Mouse (Mus musculus): Measurements from ENCODE around the gene Taf8. TPM values are rescaled to one million over a fixed set of nuclear protein-coding genes. Genes with fewer than 3 reads are reported as not detected.

Taf8 gene
- polyA plus RNA-seq, 1 experiment from 2014 or later: 34.9 TPM

- Histone ChIP-seq H3K9me3 (no peaks in the 10 kb centered on the region), H3K36me3 (no peaks in the 10 kb centered on the region), H3K27me3 (peaks cover 59% of the 10 kb centered on the region), H3K4me1 (peaks cover 16% of the 10 kb centered on the region; the same call in 1 of the 2 replicates), H3K9ac (no peak overlapping the region), H3K4me3 (no peak overlapping the region), H3K4me2 (replicated peaks) (no peak overlapping the region), H3K27ac (no peak overlapping the region)
- whole genome bisulfite sequencing: 50% methylated on average over 12 of the region's 12 CpGs
- no peak for ATAC-seq (ENCODE audit: low FRiP score, low read depth)
Observed at GRCm38 (mm10) chr17:47464248-47464965, 37.7 kb downstream of the Taf8 start.

GRCm38 (mm10) chr17:47462728-47463388 is 39.2 kb downstream of the Taf8 start:
- Histone ChIP-seq H3K36me3 (no peaks in the 10 kb centered on the region), H3K27ac (no peak overlapping the region), H3K9me3 (no peaks in the 10 kb centered on the region), H3K27me3 (peaks cover 44% of the 10 kb centered on the region), H3K4me2 (replicated peaks) (no peak overlapping the region), H3K4me3 (no peak overlapping the region), H3K9ac (no peak overlapping the region), H3K4me1 (peaks cover 12% of the 10 kb centered on the region; the same call in 1 of the 2 replicates)
- WGBS: 51% methylated on average over 9 of the region's 9 CpGs
- ATAC-seq (ENCODE audit: low FRiP score, low read depth): no peak

- Histone ChIP-seq H3K9me3 (no peaks in the 10 kb centered on the region), H3K9ac (no peak overlapping the region), H3K4me1 (peaks cover 12% of the 10 kb centered on the region; the same call in 1 of the 2 replicates), H3K27ac (no peak overlapping the region), H3K4me2 (replicated peaks) (no peak overlapping the region), H3K27me3 (peaks cover 37% of the 10 kb centered on the region), H3K36me3 (no peaks in the 10 kb centered on the region), H3K4me3 (no peak overlapping the region)
- WGBS: 79% methylated on average over 7 of the region's 7 CpGs
- ATAC-seq (ENCODE audit: low FRiP score, low read depth): no peak
Observed at GRCm38 (mm10) chr17:47462209-47462608, 39.9 kb downstream of the Taf8 start.

GRCm38 (mm10) chr17:47461688-47462087 is 40.4 kb downstream of the Taf8 start:
- no peaks in the 10 kb centered on the region for H3K36me3 ChIP-seq
- no peak overlapping the region for H3K4me3 ChIP-seq
- no peak for ATAC-seq (ENCODE audit: low FRiP score, low read depth)
- no peak overlapping the region for H3K9ac ChIP-seq
- peaks cover 12% of the 10 kb centered on the region; the same call in 1 of the 2 replicates for H3K4me1 ChIP-seq
- H3K27me3 ChIP-seq: peaks cover 32% of the 10 kb centered on the region
- no peaks in the 10 kb centered on the region for H3K9me3 ChIP-seq
- H3K4me2 ChIP-seq (replicated peaks): no peak overlapping the region
- 72% methylated on average over 3 of the region's 3 CpGs for WGBS
- H3K27ac ChIP-seq: no peak overlapping the region

- no peak overlapping the region for H3K4me2 ChIP-seq (replicated peaks)
- no peak for ATAC-seq (ENCODE audit: low FRiP score, low read depth)
- H3K9me3 ChIP-seq: no peaks in the 10 kb centered on the region
- H3K9ac ChIP-seq: no peak overlapping the region
- H3K4me3 ChIP-seq: no peak overlapping the region
- peaks cover 4% of the 10 kb centered on the region; the same call in 1 of the 2 replicates for H3K4me1 ChIP-seq
- peaks cover 11% of the 10 kb centered on the region for H3K27me3 ChIP-seq
- WGBS: 75% methylated on average over 3 of the region's 3 CpGs
- no peak overlapping the region for H3K27ac ChIP-seq
- H3K36me3 ChIP-seq: no peaks in the 10 kb centered on the region
Observed at GRCm38 (mm10) chr17:47459341-47459919, 42.7 kb downstream of the Taf8 start.

GRCm38 (mm10) chr17:47458936-47459335 is 43.2 kb downstream of the Taf8 start:
- no peak overlapping the region for H3K27ac ChIP-seq
- ATAC-seq (ENCODE audit: low FRiP score, low read depth): no peak
- WGBS: 96% methylated on average over 2 of the region's 2 CpGs

GRCm38 (mm10) chr17:47458310-47458709 is 43.8 kb downstream of the Taf8 start:
- H3K4me1 ChIP-seq: peaks cover 4% of the 10 kb centered on the region; the same call in 1 of the 2 replicates
- H3K36me3 ChIP-seq: no peaks in the 10 kb centered on the region
- H3K4me2 ChIP-seq (replicated peaks): no peak overlapping the region
- no peak overlapping the region for H3K9ac ChIP-seq
- peaks cover 5% of the 10 kb centered on the region; the same call in 1 of the 2 replicates for H3K27me3 ChIP-seq
- 80% methylated on average over 13 of the region's 13 CpGs for WGBS
- H3K4me3 ChIP-seq: no peak overlapping the region
- H3K9me3 ChIP-seq: no peaks in the 10 kb centered on the region
- no peak for ATAC-seq (ENCODE audit: low FRiP score, low read depth)
- no peak overlapping the region for H3K27ac ChIP-seq

More at GRCm38 (mm10) chr17:47458936-47459335, 43.2 kb downstream of the Taf8 start:
- Histone ChIP-seq H3K4me3 (no peak overlapping the region), H3K36me3 (no peaks in the 10 kb centered on the region), H3K9ac (no peak overlapping the region), H3K4me2 (replicated peaks) (no peak overlapping the region), H3K4me1 (peaks cover 4% of the 10 kb centered on the region; the same call in 1 of the 2 replicates), H3K9me3 (no peaks in the 10 kb centered on the region), H3K27me3 (peaks cover 7% of the 10 kb centered on the region)

- Histone ChIP-seq H3K4me1 (peaks cover 17% of the 10 kb centered on the region), H3K9me3 (no peaks in the 10 kb centered on the region), H3K27ac (no peak overlapping the region), H3K4me2 (replicated peaks) (no peak overlapping the region), H3K9ac (no peak overlapping the region; the same call in 1 of the 2 replicates), H3K4me3 (no peak overlapping the region), H3K36me3 (no peaks in the 10 kb centered on the region), H3K27me3 (no peaks in the 10 kb centered on the region)
- WGBS: 64% methylated on average over 8 of the region's 8 CpGs
- ATAC-seq (ENCODE audit: low FRiP score, low read depth): no peak
Observed at GRCm38 (mm10) chr17:47454675-47455074, 47.4 kb downstream of the Taf8 start.

- peaks cover 32% of the 10 kb centered on the region for H3K4me1 ChIP-seq
- H3K9ac ChIP-seq: no peak overlapping the region
- no peak overlapping the region for H3K27ac ChIP-seq
- no peak overlapping the region for H3K4me2 ChIP-seq (replicated peaks)
- no peak overlapping the region for H3K4me3 ChIP-seq
- no peaks in the 10 kb centered on the region for H3K27me3 ChIP-seq
- H3K36me3 ChIP-seq: no peaks in the 10 kb centered on the region
- ATAC-seq (ENCODE audit: low FRiP score, low read depth): no peak
- H3K9me3 ChIP-seq: no peaks in the 10 kb centered on the region
- WGBS: 48% methylated on average over 7 of the region's 7 CpGs
Observed at GRCm38 (mm10) chr17:47452886-47453285, 49.2 kb downstream of the Taf8 start.

GRCm38 (mm10) chr17:47450880-47451565 is 51.1 kb downstream of the Taf8 start:
- Histone ChIP-seq H3K9me3 (no peaks in the 10 kb centered on the region), H3K4me3 (no peak overlapping the region), H3K27ac (peak overlapping the region; percentile 1; the same call in 1 of the 2 replicates), H3K4me2 (replicated peaks) (no peak overlapping the region), H3K4me1 (peaks cover 32% of the 10 kb centered on the region), H3K36me3 (no peaks in the 10 kb centered on the region), H3K9ac (no peak overlapping the region), H3K27me3 (no peaks in the 10 kb centered on the region)
- 67% methylated on average over 12 of the region's 12 CpGs for WGBS
- no peak for ATAC-seq (ENCODE audit: low FRiP score, low read depth)

GRCm38 (mm10) chr17:47450239-47450638 is 51.9 kb downstream of the Taf8 start:
- Histone ChIP-seq H3K4me2 (replicated peaks) (no peak overlapping the region), H3K27me3 (no peaks in the 10 kb centered on the region), H3K9ac (no peak overlapping the region), H3K4me3 (no peak overlapping the region), H3K4me1 (peaks cover 32% of the 10 kb centered on the region), H3K36me3 (no peaks in the 10 kb centered on the region), H3K27ac (no peak overlapping the region), H3K9me3 (no peaks in the 10 kb centered on the region)
- peak; percentile 80 for ATAC-seq (ENCODE audit: low FRiP score, low read depth)
- 26% methylated on average over 7 of the region's 7 CpGs for WGBS

- 47% methylated on average over 5 of the region's 5 CpGs for WGBS
- Histone ChIP-seq H3K4me2 (replicated peaks) (no peak overlapping the region), H3K4me3 (no peak overlapping the region), H3K36me3 (no peaks in the 10 kb centered on the region), H3K4me1 (peaks cover 28% of the 10 kb centered on the region), H3K9ac (no peak overlapping the region), H3K27ac (no peak overlapping the region), H3K27me3 (no peaks in the 10 kb centered on the region), H3K9me3 (no peaks in the 10 kb centered on the region)
- no peak for ATAC-seq (ENCODE audit: low FRiP score, low read depth)
Observed at GRCm38 (mm10) chr17:47449432-47449831, 52.7 kb downstream of the Taf8 start.

All from limb, embryonic 13.5 days (tissue).